Mouse (Mus musculus) E14TG2a.4 (cell line): ENCODE results near the gene Axin1.
A peak's percentile ranks its signal among the peaks of the same experiment; 100 is the strongest.

ENCODE experiments used
- CTCF ChIP-seq: conservative IDR thresholded peaks from 2 replicates; pipeline ENCODE4 v1.5.1; 2014; ENCODE audit warnings: low read length
- NANOG ChIP-seq: IDR thresholded peaks from 2 replicates; pipeline ENCODE4 v1.6.1; 2014; ENCODE audit warnings: borderline replicate concordance, low read length, mixed read lengths

GRCm38 (mm10) chr17:26232863-26233262 is 94.4 kb downstream of the Axin1 start:
- TF ChIP-seq CTCF (peak; percentile 68), NANOG (no peak)
